Mouse (Mus musculus): Measurements from ENCODE around the gene Acsl1. TPM values are rescaled to one million over a fixed set of nuclear protein-coding genes. Genes with fewer than 3 reads are reported as not detected.

The Acsl1 gene
- polyA plus RNA-seq, 1 experiment from 2014 or later: 8.7 TPM

DNA sequence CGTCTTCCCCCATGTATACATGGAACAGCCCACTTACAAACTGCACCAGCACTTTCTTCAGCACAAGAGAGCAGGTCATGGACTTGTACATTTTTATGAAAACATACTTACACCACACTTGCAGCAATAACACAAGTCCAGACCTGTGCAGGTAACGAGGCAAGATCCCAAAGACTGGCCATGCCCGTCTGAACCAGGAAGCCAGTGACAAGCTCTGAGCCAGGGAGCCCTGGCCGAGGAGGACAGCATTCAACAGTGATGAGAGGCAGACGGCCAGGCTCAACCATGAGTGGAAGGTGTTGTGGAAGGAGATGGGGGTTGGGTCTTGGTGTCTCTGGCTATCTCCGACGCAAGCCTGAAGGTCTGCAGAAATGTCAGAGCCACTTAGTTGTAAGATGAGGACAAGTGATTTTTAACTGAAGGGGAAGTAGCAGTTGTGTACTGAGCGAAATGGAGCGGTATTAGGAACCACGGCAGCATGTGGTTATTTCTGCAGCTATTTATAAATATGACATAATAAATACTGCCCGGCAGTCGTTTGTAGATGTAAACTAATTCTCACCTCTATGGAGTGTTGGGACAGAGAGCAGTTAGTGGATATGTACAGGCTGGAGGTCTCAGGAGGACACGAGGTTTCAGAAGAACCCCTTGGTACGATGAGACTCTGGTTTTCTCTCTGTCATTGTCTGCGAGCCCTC is 26.6 kb downstream of the Acsl1 start:
- DNase-seq (ENCODE audit: low spot score): no peak
- no peak overlapping the region for H3K27ac ChIP-seq (replicated peaks)
- WGBS: 82% methylated on average over 15 of the region's 15 CpGs

DNA sequence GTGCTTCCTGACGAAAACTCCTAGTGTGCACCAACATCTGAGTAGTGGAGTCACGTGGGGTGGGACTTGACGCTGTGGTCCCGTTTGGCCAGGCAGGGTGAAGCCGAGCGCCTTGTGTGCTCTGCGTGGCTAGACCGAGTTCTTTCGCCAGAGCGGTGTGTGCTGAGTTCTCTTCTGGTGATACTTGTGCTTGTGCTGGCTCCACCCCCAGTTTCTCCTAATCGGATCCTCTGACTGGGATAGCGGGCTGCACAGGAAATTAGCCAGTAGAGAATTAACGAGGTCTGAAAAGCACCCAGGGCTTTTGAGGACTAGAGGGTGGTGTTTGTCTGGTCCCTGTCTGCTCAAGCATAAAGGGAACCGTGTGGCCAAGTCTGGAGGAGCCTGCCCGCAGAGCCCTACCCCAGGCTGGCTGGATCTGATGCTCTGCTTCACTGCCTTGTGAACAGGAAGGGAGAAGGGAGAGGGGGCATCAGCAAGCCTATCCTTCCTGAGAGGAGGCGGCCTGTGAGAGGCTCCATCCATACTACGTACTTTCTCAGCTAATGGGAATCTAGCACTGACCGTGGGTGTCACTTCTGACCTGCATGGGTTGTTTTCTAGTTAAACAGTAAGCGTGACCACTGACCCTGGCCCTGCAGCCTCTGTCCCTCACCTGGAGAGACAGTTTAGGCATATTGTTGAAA is 28.7 kb downstream of the Acsl1 start:
- H3K36me3 ChIP-seq (replicated peaks): no peaks in the 10 kb centered on the region
- 45% methylated on average over 19 of the region's 19 CpGs for WGBS
- H3K4me3 ChIP-seq: no peak overlapping the region
- peaks cover 36% of the 10 kb centered on the region for H3K4me1 ChIP-seq
- H3K9me3 ChIP-seq: no peaks in the 10 kb centered on the region
- no peaks in the 10 kb centered on the region; the same call in 1 of the 2 replicates for H3K27me3 ChIP-seq (replicated peaks; ENCODE audit: low read depth, poor library complexity, severe bottlenecking)
- H3K27ac ChIP-seq (replicated peaks): 0 out of 2 replicates have a peak overlapping the region, but pooled peaks have one; percentile 3
- DNase-seq (ENCODE audit: low spot score): no peak

More for the DNA sequence above, 26.6 kb downstream of the Acsl1 start:
- Histone ChIP-seq H3K36me3 (replicated peaks) (no peaks in the 10 kb centered on the region), H3K9me3 (no peaks in the 10 kb centered on the region), H3K4me1 (peaks cover 16% of the 10 kb centered on the region), H3K4me3 (no peak overlapping the region), H3K27me3 (replicated peaks; ENCODE audit: low read depth, poor library complexity, severe bottlenecking) (no peaks in the 10 kb centered on the region; the same call in 1 of the 2 replicates)

DNA sequence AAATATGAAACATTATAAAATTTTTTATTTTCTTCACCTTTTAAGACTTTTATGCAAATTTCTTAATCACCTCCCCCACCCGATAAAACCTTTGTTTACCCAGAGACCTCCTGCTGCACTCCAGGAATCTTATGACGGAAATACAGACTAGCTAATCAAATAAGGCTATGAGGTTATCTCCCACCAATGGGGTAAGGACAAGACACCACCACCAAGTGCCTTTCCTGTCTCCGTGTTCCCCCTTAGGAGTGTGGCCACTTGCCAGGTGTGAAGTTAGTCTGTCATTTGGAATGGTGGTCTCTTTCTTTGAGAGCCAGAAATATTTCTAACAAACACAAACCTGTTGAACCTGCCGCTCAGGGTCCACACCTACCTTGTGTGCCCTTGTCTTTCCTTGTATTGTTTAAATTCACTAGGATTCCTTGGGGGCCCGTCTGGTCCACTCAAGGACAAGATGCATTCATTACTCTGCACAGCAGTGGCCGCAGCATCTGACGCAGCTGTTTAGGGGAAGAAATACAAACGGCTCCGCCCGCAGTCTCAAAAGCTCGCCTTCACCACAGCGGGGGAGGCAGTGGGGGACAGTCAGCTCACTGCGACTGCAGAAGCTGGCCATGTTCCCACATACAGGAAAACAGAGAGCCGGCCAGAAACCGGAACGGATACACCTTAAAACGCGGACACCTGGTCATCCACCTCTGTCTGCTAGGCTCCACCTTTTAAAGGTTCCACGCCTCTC is 31.7 kb downstream of the Acsl1 start:
- no peaks in the 10 kb centered on the region for H3K9me3 ChIP-seq
- peaks cover 35% of the 10 kb centered on the region for H3K4me1 ChIP-seq
- H3K4me3 ChIP-seq: peak overlapping the region; percentile 45
- H3K27ac ChIP-seq (replicated peaks): no peak overlapping the region
- WGBS: 25% methylated on average over 19 of the region's 19 CpGs
- no peaks in the 10 kb centered on the region for H3K36me3 ChIP-seq (replicated peaks)
- peak; percentile 19 for DNase-seq (ENCODE audit: low spot score)
- no peaks in the 10 kb centered on the region; the same call in 1 of the 2 replicates for H3K27me3 ChIP-seq (replicated peaks; ENCODE audit: low read depth, poor library complexity, severe bottlenecking)

DNA sequence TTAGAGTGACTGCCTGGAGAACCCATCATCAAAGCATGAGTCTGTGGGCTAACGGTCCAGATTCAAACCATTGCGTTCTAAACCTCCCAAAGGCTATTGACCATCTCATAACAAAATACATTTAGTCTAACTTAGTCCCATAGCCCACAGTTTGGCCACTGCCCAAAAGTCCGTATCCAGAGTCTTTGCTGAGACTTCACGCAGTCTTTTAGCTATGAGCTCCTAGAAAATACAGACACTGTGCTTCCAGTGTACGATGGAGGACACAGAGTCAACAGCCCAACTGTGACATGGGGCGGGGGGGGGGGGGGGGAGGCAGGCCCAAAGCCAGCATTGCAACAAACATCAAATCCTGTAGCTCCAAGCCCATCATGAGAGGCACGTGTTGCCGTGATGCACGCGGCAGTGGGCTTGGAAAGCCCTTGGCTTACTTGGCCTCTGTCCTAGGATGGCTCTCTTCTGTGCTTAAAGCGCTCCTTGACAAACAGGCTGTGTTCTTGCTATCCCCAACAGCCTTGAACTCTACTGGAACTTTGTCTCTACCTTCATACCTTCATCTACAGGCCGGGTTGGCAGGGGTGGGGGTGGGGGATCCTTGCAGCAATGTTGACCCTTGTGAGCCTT is 32.3 kb downstream of the Acsl1 start:
- no peaks in the 10 kb centered on the region for H3K9me3 ChIP-seq
- 82% methylated on average over 12 of the region's 12 CpGs for WGBS
- peaks cover 35% of the 10 kb centered on the region for H3K4me1 ChIP-seq
- no peaks in the 10 kb centered on the region; the same call in 1 of the 2 replicates for H3K27me3 ChIP-seq (replicated peaks; ENCODE audit: low read depth, poor library complexity, severe bottlenecking)
- H3K4me3 ChIP-seq: peak overlapping the region; percentile 45
- no peaks in the 10 kb centered on the region for H3K36me3 ChIP-seq (replicated peaks)
- H3K27ac ChIP-seq (replicated peaks): no peak overlapping the region; the same call in 1 of the 2 replicates
- DNase-seq (ENCODE audit: low spot score): no peak

DNA sequence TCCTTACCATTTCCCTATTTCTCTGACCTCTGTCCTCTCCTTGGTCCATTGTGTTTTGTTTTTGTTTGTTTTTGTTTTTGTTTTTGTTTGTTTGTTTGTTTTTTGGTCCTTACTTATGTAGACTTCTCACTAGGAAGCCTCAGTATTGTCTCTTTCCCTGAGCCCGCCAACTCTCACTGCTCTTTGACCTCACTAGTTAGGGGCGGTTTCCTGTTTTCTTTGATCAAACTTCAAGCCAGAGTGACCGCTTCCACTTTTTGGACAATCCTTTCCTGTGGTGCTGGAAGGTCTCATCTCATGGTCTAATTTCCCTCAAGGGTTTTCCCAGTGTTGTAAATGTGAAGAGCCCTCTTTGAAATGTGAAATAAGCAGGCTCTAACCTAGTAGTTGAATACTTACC is 33.4 kb downstream of the Acsl1 start:
- DNase-seq (ENCODE audit: low spot score): no peak
- no peaks in the 10 kb centered on the region for H3K36me3 ChIP-seq (replicated peaks)
- peaks cover 33% of the 10 kb centered on the region for H3K4me1 ChIP-seq
- no peak overlapping the region for H3K4me3 ChIP-seq
- 37% methylated on average over 3 of the region's 3 CpGs for WGBS
- no peak overlapping the region for H3K27ac ChIP-seq (replicated peaks)
- no peaks in the 10 kb centered on the region; the same call in 1 of the 2 replicates for H3K27me3 ChIP-seq (replicated peaks; ENCODE audit: low read depth, poor library complexity, severe bottlenecking)
- no peaks in the 10 kb centered on the region for H3K9me3 ChIP-seq

DNA sequence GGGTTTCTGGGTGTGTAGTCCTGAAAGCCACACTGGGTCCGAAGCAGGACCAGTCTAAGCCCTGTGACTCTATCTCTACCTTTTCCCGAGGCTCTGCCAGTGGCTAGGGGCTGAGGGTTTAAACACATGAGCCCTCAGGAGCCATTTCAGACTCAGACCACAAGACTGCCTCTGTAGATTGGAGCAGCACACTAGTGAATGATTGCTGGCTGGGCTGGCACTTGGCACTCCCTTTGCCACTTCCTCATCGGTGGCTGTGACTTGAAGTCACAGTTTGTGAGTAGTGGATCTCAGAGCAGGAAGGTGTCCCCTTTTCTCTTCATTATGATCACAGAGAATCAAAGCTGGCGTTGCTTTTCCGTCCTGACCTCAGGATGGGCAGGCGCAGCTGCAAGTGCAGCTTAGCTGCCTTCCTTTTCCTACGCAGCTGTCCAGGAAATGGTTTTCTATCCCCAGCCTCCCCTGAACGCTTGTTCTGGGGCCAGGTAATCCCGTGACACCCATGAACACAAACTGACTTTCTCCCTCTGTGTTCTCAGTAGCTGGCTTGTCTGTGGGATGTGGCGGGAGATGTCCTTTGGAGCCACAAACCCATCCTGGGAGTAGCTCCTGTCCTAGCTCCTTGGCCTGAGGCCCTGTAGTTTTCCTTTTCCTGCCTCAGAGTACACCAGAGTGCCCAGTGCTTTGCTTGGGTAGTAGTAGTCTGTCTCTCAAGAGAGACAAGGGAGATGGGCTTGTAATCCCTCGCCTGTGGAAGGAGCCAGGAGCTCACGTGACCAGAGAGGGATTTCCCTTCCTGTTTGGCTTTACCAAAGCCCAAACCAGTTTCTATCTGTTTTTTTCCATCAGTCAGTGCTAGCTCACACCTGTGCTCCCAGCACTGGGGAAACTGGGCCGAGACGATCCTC is 37.9 kb downstream of the Acsl1 start:
- Histone ChIP-seq H3K27me3 (replicated peaks; ENCODE audit: low read depth, poor library complexity, severe bottlenecking) (no peaks in the 10 kb centered on the region), H3K4me1 (peaks cover 13% of the 10 kb centered on the region), H3K27ac (replicated peaks) (no peak overlapping the region), H3K4me3 (no peak overlapping the region), H3K36me3 (replicated peaks) (no peaks in the 10 kb centered on the region), H3K9me3 (no peaks in the 10 kb centered on the region)
- 79% methylated on average over 14 of the region's 14 CpGs for WGBS
- no peak for DNase-seq (ENCODE audit: low spot score)

DNA sequence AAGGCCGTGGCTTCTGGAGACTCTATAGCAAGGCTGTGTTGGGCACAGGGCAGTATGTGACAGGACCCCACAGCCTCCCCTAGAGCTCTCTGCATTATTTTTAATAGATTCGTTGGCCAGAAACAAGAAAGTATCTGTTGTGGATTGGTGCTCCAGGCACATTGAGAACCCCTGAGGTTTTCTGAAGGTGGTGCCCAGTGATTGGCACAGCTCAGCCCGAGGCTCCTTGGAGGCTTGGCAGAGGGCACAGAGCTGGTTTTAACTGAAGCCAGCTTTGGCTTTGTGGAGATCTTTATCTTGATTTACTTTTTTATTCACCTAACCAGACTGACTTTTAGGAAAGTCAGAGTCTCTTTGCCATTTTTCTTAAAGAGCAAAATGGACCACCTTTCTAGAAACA is 38.6 kb downstream of the Acsl1 start:
- DNase-seq (ENCODE audit: low spot score): no peak
- 83% methylated on average over 3 of the region's 3 CpGs for WGBS

DNA sequence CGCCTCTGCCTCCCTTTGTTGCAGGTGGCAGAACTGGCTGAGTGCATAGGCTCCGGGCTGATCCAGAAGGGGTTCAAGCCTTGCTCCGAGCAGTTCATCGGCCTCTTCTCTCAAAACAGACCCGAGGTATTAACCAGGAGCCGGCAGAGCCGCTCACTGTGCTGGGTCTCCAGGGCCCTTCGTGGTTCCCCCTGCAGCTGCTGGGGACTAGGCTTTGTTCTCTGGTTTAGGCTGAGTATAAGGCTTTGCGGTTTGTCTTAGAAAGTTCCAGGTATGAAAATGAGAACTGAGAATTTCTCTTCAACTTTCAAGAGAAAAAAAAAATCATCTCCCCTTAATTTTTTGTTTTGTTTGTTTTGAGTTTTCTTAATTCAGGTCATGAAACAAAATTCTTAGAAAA is 40.5 kb downstream of the Acsl1 start:
- Histone ChIP-seq H3K4me3 (no peak overlapping the region), H3K4me1 (peaks cover 4% of the 10 kb centered on the region; the same call in 1 of the 2 replicates), H3K36me3 (replicated peaks) (no peaks in the 10 kb centered on the region), H3K9me3 (no peaks in the 10 kb centered on the region), H3K27ac (replicated peaks) (no peak overlapping the region), H3K27me3 (replicated peaks; ENCODE audit: low read depth, poor library complexity, severe bottlenecking) (no peaks in the 10 kb centered on the region)
- no peak for DNase-seq (ENCODE audit: low spot score)
- WGBS: 77% methylated on average over 9 of the region's 9 CpGs

More for the DNA sequence above, 38.6 kb downstream of the Acsl1 start:
- H3K4me1 ChIP-seq: peaks cover 6% of the 10 kb centered on the region; the same call in 1 of the 2 replicates
- H3K27me3 ChIP-seq (replicated peaks; ENCODE audit: low read depth, poor library complexity, severe bottlenecking): no peaks in the 10 kb centered on the region
- no peak overlapping the region for H3K27ac ChIP-seq (replicated peaks)
- no peak overlapping the region for H3K4me3 ChIP-seq
- no peaks in the 10 kb centered on the region for H3K36me3 ChIP-seq (replicated peaks)
- no peaks in the 10 kb centered on the region for H3K9me3 ChIP-seq

DNA sequence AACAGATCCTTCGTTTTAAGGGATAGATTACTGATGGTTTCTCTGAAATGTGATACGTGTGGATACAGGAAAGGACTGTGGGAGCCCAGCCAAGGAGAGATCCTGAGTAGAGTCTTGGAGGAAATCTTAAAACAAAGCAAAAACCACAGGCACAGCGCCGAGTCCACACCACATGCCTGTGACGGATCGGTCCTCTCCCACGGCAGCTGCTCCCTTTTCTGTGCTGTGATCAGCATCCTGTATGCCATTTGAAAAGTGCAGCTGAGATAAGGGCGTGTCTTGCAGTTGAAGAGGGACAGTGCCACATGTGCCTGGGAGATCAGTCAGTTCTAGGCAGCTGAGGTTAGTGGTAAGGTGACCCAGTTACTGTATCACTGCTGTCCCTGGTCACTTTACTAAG is 41.7 kb downstream of the Acsl1 start:
- Histone ChIP-seq H3K36me3 (replicated peaks) (no peaks in the 10 kb centered on the region), H3K4me3 (no peak overlapping the region), H3K27me3 (replicated peaks; ENCODE audit: low read depth, poor library complexity, severe bottlenecking) (no peaks in the 10 kb centered on the region), H3K27ac (replicated peaks) (no peak overlapping the region), H3K4me1 (peaks cover 4% of the 10 kb centered on the region; the same call in 1 of the 2 replicates), H3K9me3 (no peaks in the 10 kb centered on the region)
- WGBS: 75% methylated on average over 8 of the region's 8 CpGs
- DNase-seq (ENCODE audit: low spot score): no peak

DNA sequence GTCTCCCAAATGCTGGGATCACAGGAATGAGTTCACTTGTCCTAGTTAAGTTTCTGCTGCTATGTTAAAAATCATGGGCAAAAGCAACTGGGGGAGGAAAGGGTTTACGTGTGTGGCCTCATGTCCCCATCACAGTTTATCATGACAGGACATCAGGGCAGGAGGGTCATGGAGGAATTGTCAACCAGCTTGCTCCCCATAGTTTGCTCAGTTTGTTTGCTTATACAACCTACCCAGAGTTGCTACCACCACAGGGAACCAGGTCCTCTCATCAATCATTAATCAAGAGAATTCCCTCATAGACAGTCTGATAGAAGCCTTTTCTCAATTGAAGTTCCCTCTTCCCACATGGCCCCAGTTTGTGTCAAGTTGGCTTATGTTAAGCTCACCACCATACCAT is 43.2 kb downstream of the Acsl1 start:
- 91% methylated on average over 1 of the region's 1 CpGs for WGBS
- no peak overlapping the region for H3K4me3 ChIP-seq

DNA sequence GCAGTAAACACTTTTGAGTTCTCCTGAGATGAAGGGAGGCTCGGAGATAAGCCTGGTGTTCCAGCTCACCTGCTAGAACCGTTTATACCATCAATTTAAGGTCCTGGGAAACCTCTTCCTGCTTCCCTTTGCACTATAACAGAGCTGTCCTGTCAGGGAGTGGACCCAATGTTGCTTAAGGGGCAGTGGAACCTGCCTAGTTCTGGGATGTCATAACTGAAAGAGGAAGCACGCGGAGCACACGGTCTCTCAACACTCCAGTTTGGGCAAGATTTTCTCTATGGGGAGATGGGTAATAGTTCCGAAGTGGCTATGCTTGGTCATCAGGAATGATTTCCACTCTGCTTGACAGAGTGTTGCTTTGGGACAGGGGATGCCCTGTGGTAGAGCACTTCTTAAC is 49.8 kb downstream of the Acsl1 start:
- Histone ChIP-seq H3K4me1 (no peaks in the 10 kb centered on the region), H3K27ac (replicated peaks) (no peak overlapping the region), H3K27me3 (replicated peaks; ENCODE audit: low read depth, poor library complexity, severe bottlenecking) (no peaks in the 10 kb centered on the region), H3K4me3 (no peak overlapping the region), H3K9me3 (no peaks in the 10 kb centered on the region), H3K36me3 (replicated peaks) (no peaks in the 10 kb centered on the region)
- DNase-seq (ENCODE audit: low spot score): no peak
- 91% methylated on average over 6 of the region's 6 CpGs for WGBS

More for the DNA sequence above, 43.2 kb downstream of the Acsl1 start:
- DNase-seq (ENCODE audit: low spot score): no peak
- H3K9me3 ChIP-seq: no peaks in the 10 kb centered on the region
- no peak overlapping the region for H3K27ac ChIP-seq (replicated peaks)
- no peaks in the 10 kb centered on the region for H3K27me3 ChIP-seq (replicated peaks; ENCODE audit: low read depth, poor library complexity, severe bottlenecking)
- H3K36me3 ChIP-seq (replicated peaks): no peaks in the 10 kb centered on the region
- H3K4me1 ChIP-seq: peaks cover 4% of the 10 kb centered on the region; the same call in 1 of the 2 replicates
